Mouse (Mus musculus) forebrain, embryonic 16.5 days (tissue): ENCODE data around the gene Agpat4. TPM values are rescaled to one million over a fixed set of nuclear protein-coding genes. Genes with fewer than 3 reads are reported as not detected.

Source experiments
- ATAC-seq: fragments of 200-750 bp; cut with Nextera tagmentation; 2 replicates; pipeline ENCODE4 v1.8.0; 2017; ENCODE audit warnings: mild to moderate bottlenecking, moderate library complexity
- H3K27ac ChIP-seq: fragments of 300-500 bp; sonication (generic); 2 replicates; pipeline ENCODE4 v1.5.1; 2014; ENCODE audit warnings: low read length, control low read depth
- H3K27me3 ChIP-seq: fragments of 300-500 bp; sonication (generic); replicated peaks from 2 replicates; pipeline ENCODE4 v1.6.1; 2014; ENCODE audit warnings: low read length; ENCODE audit not compliant: control insufficient read depth, insufficient read depth
- H3K36me3 ChIP-seq: fragments of 300-500 bp; sonication (generic); 2 replicates; pipeline ENCODE4 v1.6.1; 2014; ENCODE audit not compliant: control insufficient read depth, insufficient read depth
- H3K4me1 ChIP-seq: fragments of 300-500 bp; sonication (generic); replicated peaks from 2 replicates; pipeline ENCODE4 v1.6.1; 2014; ENCODE audit warnings: low read length; ENCODE audit not compliant: control insufficient read depth, insufficient read depth
- H3K4me2 ChIP-seq: fragments of 300-500 bp; sonication (generic); 2 replicates; pipeline ENCODE4 v1.6.1; 2014; ENCODE audit warnings: mild to moderate bottlenecking, low read length, control low read depth
- H3K4me3 ChIP-seq: fragments of 300-500 bp; sonication (generic); replicated peaks from 2 replicates; pipeline ENCODE4 v1.5.1; 2014; ENCODE audit warnings: mild to moderate bottlenecking, low read length, control low read depth
- H3K9ac ChIP-seq: fragments of 300-500 bp; sonication (generic); replicated peaks from 2 replicates; pipeline ENCODE4 v1.6.1; 2014; ENCODE audit warnings: low read depth, low read length, control low read depth
- H3K9me3 ChIP-seq: fragments of 300-500 bp; sonication (generic); 2 replicates; pipeline ENCODE4 v1.6.1; 2016; ENCODE audit warnings: low read length; ENCODE audit not compliant: control insufficient read depth
- WGBS: fragments of 180-500 bp; shearing (Covaris S2); extraction: QIAGEN DNeasy Blood & Tissue Kit; methylation state at CpG from one replicate; pipeline ENCODE4 v1.1.7; 2014; 5-methylcytosine and 5-hydroxymethylcytosine counted together
- polyA plus RNA-seq: library from polyadenylated mRNA; unstranded; fragments of >200 nt; fragmentation: Nextera tagmentation; extraction: Ambion mirVana; gene quantifications from 2 replicates; pipeline ENCODE4 v1.2.1, GENCODE M21; 2015

Agpat4 gene
- polyA plus RNA-seq, 1 experiment from 2014 or later = 57.6 TPM

DNA sequence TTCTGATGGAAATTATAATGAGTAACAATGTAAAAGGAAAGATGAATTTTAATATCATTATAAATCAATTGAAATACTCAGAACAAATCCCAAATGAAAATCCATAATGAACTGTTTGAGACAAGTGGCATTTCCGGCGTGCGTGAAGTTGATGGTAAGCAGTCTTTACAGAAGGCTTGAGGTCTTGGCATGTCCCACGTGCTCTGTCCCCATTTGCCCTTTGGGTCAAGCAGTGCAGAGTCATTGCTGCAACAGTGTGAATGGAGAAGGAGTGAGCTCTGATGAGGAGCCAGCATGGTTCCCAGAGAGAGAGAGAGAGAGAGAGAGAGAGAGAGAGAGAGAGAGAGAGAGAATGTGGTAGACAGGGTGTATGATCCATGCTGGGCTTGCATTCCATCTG, 37.4 kb downstream of the Agpat4 start:
- Histone ChIP-seq H3K27me3 (no peaks in the 10 kb centered on the region), H3K4me1 (no peaks in the 10 kb centered on the region; the same call in 1 of the 2 replicates), H3K4me3 (no peak overlapping the region), H3K27ac (no peak overlapping the region), H3K9me3 (no peaks in the 10 kb centered on the region), H3K36me3 (peaks cover 5% of the 10 kb centered on the region; the same call in 1 of the 2 replicates), H3K9ac (no peak overlapping the region), H3K4me2 (no peak overlapping the region)
- WGBS = 88% methylated on average over 4 of the region's 4 CpGs
- ATAC-seq = no peak

DNA sequence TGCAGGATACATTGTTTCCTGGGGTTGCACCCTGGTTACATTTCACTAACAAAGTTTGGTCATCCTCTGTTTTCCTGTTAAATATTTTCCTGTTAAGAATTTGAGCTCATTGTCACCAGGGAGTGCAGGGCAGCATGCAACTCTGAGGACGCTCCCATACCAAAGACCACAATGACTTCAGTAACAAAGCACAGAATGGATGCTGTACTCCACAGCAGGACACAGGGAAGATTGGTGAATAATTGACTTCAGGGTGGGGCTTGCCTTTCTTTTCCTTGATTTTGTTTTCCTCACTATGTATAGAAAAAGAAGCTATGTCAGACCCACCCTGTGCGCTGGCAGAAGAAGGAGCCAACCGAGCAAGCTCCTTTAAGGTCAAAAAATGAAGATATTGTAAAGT, 38.2 kb downstream of the Agpat4 start:
- H3K27ac ChIP-seq = no peak overlapping the region
- no peaks in the 10 kb centered on the region for H3K9me3 ChIP-seq
- peaks cover 5% of the 10 kb centered on the region; the same call in 1 of the 2 replicates for H3K36me3 ChIP-seq
- H3K4me1 ChIP-seq = no peaks in the 10 kb centered on the region; the same call in 1 of the 2 replicates
- no peak overlapping the region for H3K4me3 ChIP-seq
- no peak for ATAC-seq
- no peaks in the 10 kb centered on the region for H3K27me3 ChIP-seq
- no peak overlapping the region for H3K9ac ChIP-seq
- no peak overlapping the region for H3K4me2 ChIP-seq
- WGBS = 78% methylated on average over 3 of the region's 3 CpGs

DNA sequence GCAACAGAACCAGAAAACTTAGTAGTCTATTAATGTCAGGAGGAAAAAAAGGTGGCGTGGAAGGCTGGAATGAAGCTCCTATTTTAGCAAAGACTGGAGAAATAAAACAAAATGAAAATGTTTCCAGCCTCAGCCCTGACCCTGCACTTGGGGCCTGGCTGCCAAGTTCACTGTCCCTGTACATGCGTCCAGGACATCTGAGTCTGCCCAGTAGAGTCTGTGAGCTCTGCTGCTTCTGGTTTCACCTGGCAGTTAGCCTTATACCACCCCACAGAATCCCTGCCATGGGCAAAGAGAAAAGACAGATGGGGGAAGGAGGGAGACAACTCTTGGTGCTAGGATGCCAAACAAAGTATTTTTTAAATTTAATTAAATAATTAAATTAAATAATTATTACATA, 38.7 kb downstream of the Agpat4 start:
- no peak overlapping the region for H3K27ac ChIP-seq
- no peaks in the 10 kb centered on the region; the same call in 1 of the 2 replicates for H3K4me1 ChIP-seq
- H3K9ac ChIP-seq = no peak overlapping the region
- H3K4me2 ChIP-seq = no peak overlapping the region
- ATAC-seq = no peak
- H3K36me3 ChIP-seq = peaks cover 5% of the 10 kb centered on the region; the same call in 1 of the 2 replicates
- WGBS = 94% methylated on average over 2 of the region's 2 CpGs
- H3K9me3 ChIP-seq = no peaks in the 10 kb centered on the region
- no peak overlapping the region for H3K4me3 ChIP-seq
- no peaks in the 10 kb centered on the region for H3K27me3 ChIP-seq

DNA sequence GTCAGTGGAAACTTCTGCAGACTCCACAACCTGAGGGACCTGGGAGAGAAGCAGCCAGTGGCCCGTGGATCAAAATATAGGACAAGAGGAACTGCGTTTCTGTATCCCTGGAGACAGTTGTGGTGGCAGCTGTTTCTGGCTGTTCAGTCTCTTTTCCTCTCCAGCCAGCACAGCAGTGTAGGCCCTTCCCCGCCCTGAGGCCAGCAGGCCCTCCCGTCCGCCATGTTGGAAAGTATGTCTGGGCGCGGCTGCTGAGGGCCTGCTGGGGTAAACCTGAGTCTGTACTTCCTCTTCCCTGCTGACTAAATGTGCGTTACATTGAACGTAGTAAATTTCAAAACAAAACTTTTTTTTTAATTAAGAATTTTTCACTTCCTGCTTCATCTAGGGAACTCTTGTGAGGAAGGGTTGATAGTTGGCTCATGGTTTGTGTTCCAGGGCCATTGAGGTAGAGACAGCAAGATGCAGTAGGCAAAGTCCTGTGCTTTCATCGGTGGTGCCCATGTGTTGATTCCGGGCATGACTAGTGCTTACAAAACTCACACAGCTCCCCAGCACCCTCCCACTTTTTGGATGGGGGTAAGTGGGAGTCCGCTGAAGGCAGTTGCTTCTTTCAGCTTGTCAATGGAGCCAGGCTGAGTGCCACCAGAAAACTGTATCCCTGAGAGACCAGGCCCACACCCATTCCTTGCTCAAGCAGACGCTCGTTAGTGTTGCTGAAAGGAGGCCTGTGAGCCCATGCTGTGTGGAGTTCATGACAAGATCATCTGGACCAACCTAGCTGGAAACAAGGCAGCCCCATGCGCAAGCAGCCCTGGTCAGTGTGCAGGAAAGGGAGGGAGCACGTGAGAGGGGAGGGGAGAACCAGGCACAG, 40.9 kb downstream of the Agpat4 start:
- H3K27me3 ChIP-seq = no peaks in the 10 kb centered on the region
- no peaks in the 10 kb centered on the region for H3K9me3 ChIP-seq
- no peak for ATAC-seq
- no peak overlapping the region for H3K9ac ChIP-seq
- H3K36me3 ChIP-seq = no peaks in the 10 kb centered on the region
- 79% methylated on average over 16 of the region's 16 CpGs for WGBS
- no peak overlapping the region for H3K4me3 ChIP-seq
- peaks cover 4% of the 10 kb centered on the region for H3K4me1 ChIP-seq
- H3K4me2 ChIP-seq = no peak overlapping the region
- H3K27ac ChIP-seq = no peak overlapping the region

DNA sequence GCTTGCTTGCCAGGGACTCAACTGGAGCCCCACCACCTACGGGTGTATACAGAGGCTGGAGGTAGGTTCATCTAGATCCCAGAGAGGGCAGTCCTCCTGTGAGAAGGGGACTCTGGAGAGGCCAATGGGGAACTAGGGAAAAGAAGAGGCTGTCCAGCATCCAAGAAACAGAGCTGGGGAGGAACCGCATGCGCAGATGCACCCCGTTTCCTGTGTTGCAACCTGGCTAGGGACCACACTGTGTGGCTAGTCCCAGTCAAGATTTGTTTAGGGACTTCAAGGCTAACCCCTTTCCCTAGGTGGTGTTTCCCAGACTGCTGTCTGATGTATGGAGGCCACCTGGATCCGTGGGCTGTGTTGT, 41.5 kb downstream of the Agpat4 start:
- H3K27me3 ChIP-seq = no peaks in the 10 kb centered on the region
- H3K4me2 ChIP-seq = no peak overlapping the region
- H3K9ac ChIP-seq = no peak overlapping the region
- H3K36me3 ChIP-seq = no peaks in the 10 kb centered on the region
- ATAC-seq = no peak
- no peak overlapping the region for H3K4me3 ChIP-seq
- no peak overlapping the region for H3K27ac ChIP-seq
- whole genome bisulfite sequencing = 90% methylated on average over 5 of the region's 5 CpGs
- H3K4me1 ChIP-seq = peaks cover 4% of the 10 kb centered on the region
- H3K9me3 ChIP-seq = no peaks in the 10 kb centered on the region

DNA sequence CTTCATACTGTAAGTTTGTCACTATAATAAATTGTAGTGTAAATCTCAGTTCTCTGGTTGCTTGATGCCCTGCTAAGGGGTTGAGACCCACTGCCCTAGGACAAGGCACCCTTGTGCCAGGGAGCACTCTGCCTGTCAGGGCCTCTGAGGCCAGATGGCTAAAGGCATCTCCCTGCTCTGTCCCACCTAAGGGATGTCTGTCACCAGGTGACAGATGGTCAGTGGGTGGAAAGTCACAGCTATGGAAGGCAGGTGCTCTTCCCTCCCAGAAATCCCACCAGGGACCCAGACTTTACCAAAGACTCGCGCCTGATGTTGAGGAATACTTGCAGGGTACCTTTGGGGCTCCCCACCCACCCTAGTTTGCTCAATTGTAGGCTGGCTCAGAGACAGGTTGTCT, 42.0 kb downstream of the Agpat4 start:
- H3K4me3 ChIP-seq = no peak overlapping the region
- peaks cover 4% of the 10 kb centered on the region for H3K4me1 ChIP-seq
- H3K36me3 ChIP-seq = no peaks in the 10 kb centered on the region
- ATAC-seq = no peak
- 96% methylated on average over 2 of the region's 2 CpGs for WGBS
- no peak overlapping the region for H3K4me2 ChIP-seq
- no peaks in the 10 kb centered on the region for H3K27me3 ChIP-seq
- H3K9me3 ChIP-seq = no peaks in the 10 kb centered on the region
- H3K27ac ChIP-seq = no peak overlapping the region
- no peak overlapping the region for H3K9ac ChIP-seq

DNA sequence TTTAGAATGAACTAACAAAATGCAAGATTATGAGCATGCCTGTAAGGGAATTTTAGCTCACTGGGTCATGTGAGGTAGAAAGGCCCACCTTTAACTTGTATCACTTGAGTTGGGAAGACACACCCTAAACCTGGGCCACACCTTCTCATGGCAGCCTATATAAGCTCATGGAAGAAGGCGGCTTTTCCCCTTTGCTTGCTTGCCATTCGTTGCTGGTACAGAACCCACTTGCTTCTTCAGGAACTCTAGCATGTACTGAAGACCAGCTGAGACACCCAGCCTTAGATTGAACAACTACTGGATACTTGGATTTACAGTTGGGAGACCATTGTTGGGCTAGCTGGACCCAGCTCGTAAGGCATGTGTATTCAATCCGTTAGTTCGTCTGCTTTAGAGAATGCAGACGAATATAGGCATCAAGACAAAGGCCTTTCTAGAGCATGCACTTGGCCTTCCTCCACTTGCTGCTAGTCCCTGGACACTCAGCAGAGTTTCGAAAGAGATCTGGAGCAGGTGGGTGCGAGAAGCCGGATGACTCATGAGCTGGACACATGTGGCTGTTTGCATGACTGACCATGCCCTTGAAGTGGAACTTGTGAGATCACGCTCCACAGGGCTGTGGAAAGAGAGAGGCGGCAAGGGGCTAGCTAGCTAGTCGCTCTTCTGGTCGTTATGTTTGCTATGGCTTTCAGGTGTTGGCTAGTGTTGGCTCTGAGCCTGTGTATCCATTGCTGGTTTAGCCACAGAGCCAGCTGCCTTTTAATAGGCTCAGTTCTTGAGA, 42.7 kb downstream of the Agpat4 start:
- WGBS = 85% methylated on average over 13 of the region's 13 CpGs
- Histone ChIP-seq H3K36me3 (no peaks in the 10 kb centered on the region), H3K4me1 (peaks cover 4% of the 10 kb centered on the region), H3K27me3 (no peaks in the 10 kb centered on the region), H3K4me3 (no peak overlapping the region), H3K9ac (no peak overlapping the region), H3K9me3 (no peaks in the 10 kb centered on the region), H3K4me2 (no peak overlapping the region), H3K27ac (no peak overlapping the region)
- no peak for ATAC-seq

DNA sequence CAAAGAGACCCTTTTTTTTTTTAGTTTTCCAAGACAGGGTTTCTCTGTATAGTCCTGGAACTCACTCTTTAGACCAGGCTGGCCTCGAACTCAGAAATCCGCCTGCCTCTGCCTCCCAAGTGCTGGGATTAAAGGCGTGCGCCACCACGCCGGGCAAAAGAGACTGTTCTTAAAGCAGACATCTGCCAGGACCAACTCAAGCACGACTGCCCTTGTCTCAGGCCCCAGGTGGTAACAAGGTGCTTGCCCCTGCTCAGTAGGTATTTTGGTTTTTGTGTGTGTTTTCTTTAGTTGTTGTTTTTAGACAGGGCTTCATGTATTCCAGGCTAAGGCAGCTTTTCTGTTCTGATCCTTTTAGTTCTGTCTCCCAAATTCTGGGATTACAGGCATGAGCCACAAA, 43.4 kb downstream of the Agpat4 start:
- Histone ChIP-seq H3K4me3 (no peak overlapping the region), H3K4me1 (peaks cover 4% of the 10 kb centered on the region; the same call in 1 of the 2 replicates), H3K4me2 (no peak overlapping the region), H3K9me3 (no peaks in the 10 kb centered on the region), H3K27me3 (no peaks in the 10 kb centered on the region), H3K9ac (no peak overlapping the region), H3K36me3 (no peaks in the 10 kb centered on the region), H3K27ac (no peak overlapping the region)
- WGBS = 92% methylated on average over 7 of the region's 7 CpGs
- no peak for ATAC-seq

DNA sequence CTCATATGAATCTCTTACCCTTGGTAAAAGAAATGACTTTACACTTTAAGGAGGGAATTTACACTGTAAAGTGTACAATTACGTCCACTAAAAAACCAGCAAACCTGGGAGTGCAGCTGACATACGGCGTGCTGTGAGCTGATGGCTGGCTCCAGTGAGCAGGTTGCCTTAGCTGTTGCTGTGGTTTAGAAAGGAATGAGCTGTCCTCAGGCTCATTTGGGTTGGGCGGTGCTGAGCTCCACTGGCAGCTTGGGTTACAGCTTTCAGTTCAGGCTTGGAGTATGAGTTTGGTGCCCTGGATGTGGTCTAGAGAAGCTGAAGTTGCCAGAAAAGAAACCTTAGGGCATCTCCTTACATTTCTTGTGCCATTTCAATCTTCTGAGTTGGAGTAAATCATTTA, 44.3 kb downstream of the Agpat4 start:
- no peak overlapping the region for H3K4me2 ChIP-seq
- WGBS = 85% methylated on average over 4 of the region's 4 CpGs
- H3K4me1 ChIP-seq = peaks cover 4% of the 10 kb centered on the region
- no peak overlapping the region for H3K4me3 ChIP-seq
- no peaks in the 10 kb centered on the region for H3K9me3 ChIP-seq
- no peaks in the 10 kb centered on the region for H3K27me3 ChIP-seq
- no peak overlapping the region for H3K9ac ChIP-seq
- ATAC-seq = no peak
- no peak overlapping the region for H3K27ac ChIP-seq
- no peaks in the 10 kb centered on the region for H3K36me3 ChIP-seq
